Mouse (Mus musculus) neural tube, embryonic 11.5 days (tissue): ENCODE results near the gene Atpif1. TPM values are rescaled to one million over a fixed set of nuclear protein-coding genes. Genes with fewer than 3 reads are reported as not detected.
A peak's percentile ranks its signal among the peaks of the same experiment; 100 is the strongest.

Source experiments
- ATAC-seq: fragments of 200-750 bp; cut with Nextera tagmentation; 2 replicates; pipeline ENCODE4 v1.8.0; 2017; ENCODE audit warnings: moderate number of reproducible peaks, mild to moderate bottlenecking, moderate TSS enrichment, moderate library complexity; ENCODE audit not compliant: insufficient read depth, low FRiP score, low TSS enrichment
- DNase-seq: peaks from one replicate; pipeline ENCODE4 v3.0.0-alpha.2; 2015; ENCODE audit warnings: low spot score
- H3K27ac ChIP-seq: fragments of 300-500 bp; sonication (generic); 2 replicates; pipeline ENCODE4 v1.5.1; 2014; ENCODE audit warnings: low read depth, mild to moderate bottlenecking, low read length
- H3K27me3 ChIP-seq: fragments of 300-500 bp; sonication (generic); 2 replicates; pipeline ENCODE4 v1.6.1; 2014; ENCODE audit warnings: mild to moderate bottlenecking, low read length, mixed read lengths; ENCODE audit not compliant: control insufficient read depth, insufficient read depth
- H3K36me3 ChIP-seq: fragments of 300-500 bp; sonication (generic); 2 replicates; pipeline ENCODE4 v1.6.1; 2014; ENCODE audit warnings: mild to moderate bottlenecking, low read length, moderate library complexity, mixed read lengths; ENCODE audit not compliant: control insufficient read depth, insufficient read depth
- H3K4me1 ChIP-seq: fragments of 300-500 bp; sonication (generic); 2 replicates; pipeline ENCODE4 v1.6.1; 2014; ENCODE audit warnings: low read length, mixed read lengths; ENCODE audit not compliant: control insufficient read depth, insufficient read depth
- H3K4me2 ChIP-seq: fragments of 300-500 bp; sonication (generic); 2 replicates; pipeline ENCODE4 v1.6.1; 2014; ENCODE audit warnings: low read depth, mild to moderate bottlenecking, moderate library complexity
- H3K4me3 ChIP-seq: fragments of 300-500 bp; sonication (generic); 2 replicates; pipeline ENCODE4 v1.5.1; 2014; ENCODE audit warnings: low read depth, low read length
- H3K9ac ChIP-seq: fragments of 300-500 bp; sonication (generic); 2 replicates; pipeline ENCODE4 v1.6.1; 2014; ENCODE audit warnings: mild to moderate bottlenecking, low read length
- H3K9me3 ChIP-seq: fragments of 300-500 bp; sonication (generic); 2 replicates; pipeline ENCODE4 v1.6.1; 2016; ENCODE audit warnings: low read length; ENCODE audit not compliant: control insufficient read depth
- WGBS: fragments of 180-500 bp; shearing (Covaris S2); extraction: QIAGEN DNeasy Blood & Tissue Kit; methylation state at CpG from one replicate; pipeline ENCODE4 v1.1.7; 2014; 5-methylcytosine and 5-hydroxymethylcytosine counted together
- polyA plus RNA-seq: library from polyadenylated mRNA; unstranded; fragments of >200 nt; fragmentation: Nextera tagmentation; extraction: Ambion mirVana; gene quantifications from 2 replicates; pipeline ENCODE4 v1.2.1, GENCODE M21; 2014

Atpif1 gene
- polyA plus RNA-seq, 1 experiment from 2014 or later, result 1,030 TPM

GRCm38 (mm10) chr4:132515369-132516155 lies 17.9 kb downstream of the Atpif1 start:
- WGBS, result 21% methylated on average over 22 of the region's 22 CpGs
- Histone ChIP-seq H3K9ac (no peak overlapping the region), H3K4me2 (peak overlapping the region; percentile 96), H3K4me1 (no peaks in the 10 kb centered on the region), H3K27ac (peak overlapping the region; percentile 10; the same call in 1 of the 2 replicates), H3K9me3 (no peaks in the 10 kb centered on the region), H3K27me3 (no peaks in the 10 kb centered on the region), H3K4me3 (peak overlapping the region; percentile 42), H3K36me3 (no peaks in the 10 kb centered on the region)
- DNase-seq, result peak; percentile 90
- ATAC-seq, result peak; percentile 91

DNA sequence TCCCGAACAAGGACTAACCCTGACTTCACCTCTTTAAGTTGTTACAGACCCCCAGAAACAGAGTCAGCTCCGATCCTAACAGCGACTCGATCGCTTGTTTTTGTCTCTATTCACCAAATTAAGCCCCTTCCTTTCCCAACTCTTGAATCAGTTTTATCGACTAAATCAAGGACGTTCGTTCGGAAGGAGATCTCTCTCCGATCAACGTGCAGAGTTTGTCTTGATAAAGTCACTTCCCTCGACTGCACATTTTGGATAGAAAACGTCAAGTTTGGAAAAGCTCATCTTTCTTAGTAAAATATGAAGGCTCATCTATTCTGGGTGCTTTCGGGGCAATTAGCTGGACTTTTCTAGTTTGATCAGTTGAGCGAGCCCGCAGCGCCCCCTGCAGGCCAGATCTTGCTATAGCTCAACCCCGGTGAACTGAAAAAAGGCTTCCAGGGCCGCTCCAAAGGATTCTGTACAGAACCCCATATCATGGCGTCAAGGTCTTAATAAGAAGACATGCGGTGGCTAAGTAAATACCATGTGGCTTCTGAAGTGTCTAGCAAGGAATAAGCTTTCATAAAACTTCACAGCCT lies 18.8 kb downstream of the Atpif1 start:
- H3K4me3 ChIP-seq, result peak overlapping the region; percentile 42
- no peaks in the 10 kb centered on the region for H3K36me3 ChIP-seq
- no peaks in the 10 kb centered on the region for H3K27me3 ChIP-seq
- WGBS, result 2% methylated on average over 21 of the region's 21 CpGs
- DNase-seq (peak; percentile 85), ATAC-seq (no peak)
- no peaks in the 10 kb centered on the region for H3K9me3 ChIP-seq
- H3K9ac ChIP-seq, result no peak overlapping the region
- H3K27ac ChIP-seq, result no peak overlapping the region
- peak overlapping the region; percentile 96 for H3K4me2 ChIP-seq
- H3K4me1 ChIP-seq, result no peaks in the 10 kb centered on the region

GRCm38 (mm10) chr4:132513395-132514273 lies 19.8 kb downstream of the Atpif1 start:
- Histone ChIP-seq H3K27me3 (no peaks in the 10 kb centered on the region), H3K27ac (no peak overlapping the region), H3K4me1 (no peaks in the 10 kb centered on the region), H3K9ac (no peak overlapping the region), H3K4me2 (no peak overlapping the region), H3K36me3 (no peaks in the 10 kb centered on the region), H3K4me3 (no peak overlapping the region), H3K9me3 (no peaks in the 10 kb centered on the region)
- WGBS, result 34% methylated on average over 14 of the region's 14 CpGs
- no peak for DNase-seq
- no peak for ATAC-seq

DNA sequence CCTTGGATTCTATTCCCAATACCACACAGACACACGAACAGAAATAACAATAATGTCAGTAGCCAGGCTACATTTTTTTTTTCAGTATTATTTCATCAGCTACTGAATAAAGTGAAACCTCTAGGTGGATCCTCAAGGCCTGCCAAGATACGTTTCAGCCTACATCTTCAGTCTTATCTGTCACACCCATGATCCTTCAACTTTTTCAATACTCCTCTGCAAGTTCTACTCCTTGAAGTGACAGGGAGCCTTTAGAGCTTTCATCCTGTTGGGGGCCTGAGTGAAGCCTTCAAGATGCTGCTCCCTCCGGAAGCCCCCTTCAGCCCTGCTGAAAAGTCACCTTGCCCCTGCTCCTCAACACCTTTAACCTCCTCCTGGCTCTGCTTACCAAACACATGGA lies 21.4 kb downstream of the Atpif1 start:
- H3K36me3 ChIP-seq, result no peaks in the 10 kb centered on the region
- no peak overlapping the region for H3K4me2 ChIP-seq
- H3K4me1 ChIP-seq, result no peaks in the 10 kb centered on the region
- H3K4me3 ChIP-seq, result no peak overlapping the region
- no peak overlapping the region for H3K27ac ChIP-seq
- H3K9ac ChIP-seq, result no peak overlapping the region
- ATAC-seq, result no peak
- DNase-seq, result no peak
- H3K9me3 ChIP-seq, result no peaks in the 10 kb centered on the region
- H3K27me3 ChIP-seq, result no peaks in the 10 kb centered on the region
- 81% methylated on average over 3 of the region's 3 CpGs for WGBS

DNA sequence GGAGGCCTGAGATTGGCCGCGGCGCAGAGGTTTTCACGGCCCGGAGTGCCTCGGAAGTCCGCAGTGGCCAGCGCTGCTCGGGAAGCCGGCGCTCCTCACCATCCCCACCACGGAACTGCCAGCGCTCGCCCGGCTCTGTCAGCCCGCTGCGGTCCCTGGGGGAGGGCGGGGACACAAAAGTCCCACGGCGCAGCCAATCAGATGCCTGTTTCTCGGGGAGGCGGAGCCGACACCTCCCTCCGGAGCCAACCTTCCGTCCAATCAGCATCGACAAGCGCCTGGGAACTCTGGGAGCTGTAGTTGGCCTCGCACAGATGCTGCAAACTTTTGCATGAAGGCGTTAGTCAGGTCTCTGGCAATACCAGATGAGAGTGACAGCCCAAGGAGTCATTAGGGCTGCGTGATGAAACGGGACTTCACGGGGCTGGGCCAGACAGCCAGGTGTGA lies 23.1 kb downstream of the Atpif1 start, which contains the start of gene Sesn2:
Gene Sesn2, minus strand, starts transcription at position 150 of the 447 bp plus-strand sequence.
- Histone ChIP-seq H3K4me1 (no peaks in the 10 kb centered on the region), H3K27me3 (no peaks in the 10 kb centered on the region), H3K27ac (peak within 1 kb of the TSS; percentile 47), H3K9ac (peak within 1 kb of the TSS; percentile 65), H3K36me3 (no peaks in the 10 kb centered on the region), H3K4me3 (peak within 1 kb of the TSS; percentile 57), H3K9me3 (no peaks in the 10 kb centered on the region), H3K4me2 (peak within 1 kb of the TSS; percentile 67)
- DNase-seq (peak; percentile 98), ATAC-seq (peak; percentile 90)
- WGBS, result 0% methylated on average over 32 of the region's 32 CpGs

DNA sequence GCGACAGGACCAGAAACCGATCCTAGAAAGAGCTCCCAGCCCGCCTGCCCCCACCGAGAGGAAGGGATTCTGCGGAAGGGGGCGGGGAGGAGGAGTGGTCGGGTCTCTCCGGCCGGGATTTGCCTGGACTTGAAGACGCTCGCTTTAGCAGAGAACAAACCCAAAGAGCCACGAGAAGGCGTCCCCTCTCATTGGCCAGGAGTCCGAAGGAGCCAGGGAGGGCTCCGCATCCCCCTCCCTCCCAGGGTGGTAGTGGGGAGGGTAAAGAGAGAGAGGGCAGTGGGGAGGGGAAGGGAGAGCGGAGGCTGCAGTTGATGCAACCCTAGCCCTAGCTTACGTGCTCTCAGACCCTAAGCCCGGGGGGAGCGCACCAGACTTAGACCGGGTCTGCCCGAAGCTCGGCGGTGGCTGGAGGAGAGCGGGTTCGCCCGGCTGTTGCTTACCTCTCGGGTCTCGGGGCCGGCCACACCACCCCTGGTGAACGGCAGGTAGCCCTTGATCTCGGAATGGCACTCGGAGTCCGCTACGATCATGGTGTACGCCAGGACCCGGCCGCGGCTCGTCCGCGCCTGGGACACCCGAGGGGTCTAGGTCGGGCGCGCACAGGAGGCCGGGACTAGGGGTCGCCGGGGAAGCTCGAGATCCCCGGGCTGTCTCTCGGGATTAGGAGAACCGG lies 23.7 kb downstream of the Atpif1 start:
- ATAC-seq (peak; percentile 75), DNase-seq (peak; percentile 86)
- Histone ChIP-seq H3K36me3 (no peaks in the 10 kb centered on the region), H3K4me1 (no peaks in the 10 kb centered on the region), H3K9ac (peak overlapping the region; percentile 65), H3K9me3 (no peaks in the 10 kb centered on the region), H3K4me2 (peak overlapping the region; percentile 67), H3K27ac (peak overlapping the region; percentile 47), H3K4me3 (peak overlapping the region; percentile 57), H3K27me3 (no peaks in the 10 kb centered on the region)
- WGBS, result under 1% methylated on average over 46 of the region's 52 CpGs

- H3K27ac ChIP-seq, result no peak overlapping the region
- H3K27me3 ChIP-seq, result no peaks in the 10 kb centered on the region
- no peak overlapping the region for H3K4me3 ChIP-seq
- DNase-seq, result no peak
- no peak for ATAC-seq
- H3K4me1 ChIP-seq, result no peaks in the 10 kb centered on the region
- H3K4me2 ChIP-seq, result no peak overlapping the region
- no peaks in the 10 kb centered on the region for H3K9me3 ChIP-seq
- no peak overlapping the region for H3K9ac ChIP-seq
- no peaks in the 10 kb centered on the region for H3K36me3 ChIP-seq
- 43% methylated on average over 2 of the region's 2 CpGs for WGBS
Observed at GRCm38 (mm10) chr4:132507210-132507609, 26.2 kb downstream of the Atpif1 start.

DNA sequence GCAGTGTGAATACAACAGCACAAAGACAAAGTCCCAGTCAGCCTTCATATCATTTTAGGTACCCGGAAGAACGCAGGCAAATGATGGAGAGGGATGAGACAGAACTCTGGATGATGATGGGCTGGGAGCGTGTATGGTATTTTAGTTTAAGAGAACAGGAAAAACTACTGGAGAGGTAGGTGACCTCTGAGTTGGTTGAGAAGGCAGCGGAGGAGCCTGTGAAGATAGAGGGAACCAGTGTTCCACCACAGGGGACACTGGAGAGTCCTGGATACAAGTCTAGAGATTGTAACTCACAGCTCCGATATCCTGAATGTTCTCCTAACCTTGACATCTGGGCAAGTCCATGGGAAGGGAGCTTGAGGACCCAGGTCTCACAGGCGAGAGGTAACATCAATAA lies 27.2 kb downstream of the Atpif1 start:
- ATAC-seq, result no peak
- DNase-seq, result no peak
- no peak overlapping the region for H3K27ac ChIP-seq
- H3K4me3 ChIP-seq, result no peak overlapping the region
- no peaks in the 10 kb centered on the region for H3K4me1 ChIP-seq
- no peak overlapping the region for H3K9ac ChIP-seq
- H3K27me3 ChIP-seq, result no peaks in the 10 kb centered on the region
- 69% methylated on average over 6 of the region's 6 CpGs for WGBS
- H3K36me3 ChIP-seq, result no peaks in the 10 kb centered on the region
- no peak overlapping the region for H3K4me2 ChIP-seq
- no peaks in the 10 kb centered on the region for H3K9me3 ChIP-seq
